Mouse (Mus musculus) ovary, adult 18-20 months (tissue): ENCODE data around the gene Scrn1.

ENCODE experiments used
- DNase-seq: peaks from one replicate; pipeline ENCODE4 v3.0.0; 2022; ENCODE audit warnings: low spot score, mixed read lengths

Scrn1 gene

GRCm38 (mm10) chr6:54565012-54565411 lies 1.3 kb downstream of the Scrn1 start:
- DNase-seq, result no peak

DNA sequence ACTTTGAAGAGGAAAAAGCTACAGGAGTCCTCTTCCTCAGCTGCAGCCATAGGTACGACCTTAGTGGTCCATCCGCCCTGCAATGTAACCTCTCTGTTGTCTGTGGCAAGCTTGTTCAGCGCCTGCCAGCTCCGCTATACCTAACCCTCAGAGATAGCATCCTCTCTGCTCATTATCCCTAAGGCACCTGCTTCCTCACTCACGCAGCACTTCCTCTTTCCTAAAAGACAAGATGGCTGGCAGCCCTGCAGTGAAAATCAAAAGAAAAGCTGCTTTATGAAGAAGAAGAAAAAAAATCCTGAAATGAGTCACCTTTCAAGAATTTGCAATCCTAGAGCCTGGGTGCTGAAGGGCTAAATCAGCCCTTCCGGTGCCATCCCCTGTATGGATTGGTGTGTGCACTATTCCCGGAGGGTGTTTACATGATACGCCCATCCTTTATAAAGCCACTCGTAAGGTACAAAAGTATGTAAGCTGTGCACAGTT lies 1.7 kb downstream of the Scrn1 start:
- DNase-seq, result no peak

DNA sequence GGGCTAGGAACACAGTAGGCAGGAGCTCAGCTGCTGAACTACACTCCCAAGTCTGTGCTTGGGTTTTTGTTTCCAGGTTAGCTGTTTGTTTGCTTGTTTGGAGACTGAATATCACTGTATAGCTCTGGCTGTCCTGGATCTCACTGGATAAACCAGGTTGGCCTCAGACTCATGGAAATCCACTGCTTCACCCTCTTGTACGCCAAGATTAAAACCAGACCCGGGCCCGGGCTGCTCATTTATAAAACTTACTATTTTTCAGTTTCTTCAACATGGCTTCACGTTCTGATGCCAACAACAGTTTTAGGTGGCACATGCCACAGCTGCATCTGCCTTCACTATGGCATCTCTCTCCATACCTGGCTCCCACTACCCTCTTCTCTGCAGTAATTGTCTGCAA lies 2.7 kb downstream of the Scrn1 start:
- no peak for DNase-seq

DNA sequence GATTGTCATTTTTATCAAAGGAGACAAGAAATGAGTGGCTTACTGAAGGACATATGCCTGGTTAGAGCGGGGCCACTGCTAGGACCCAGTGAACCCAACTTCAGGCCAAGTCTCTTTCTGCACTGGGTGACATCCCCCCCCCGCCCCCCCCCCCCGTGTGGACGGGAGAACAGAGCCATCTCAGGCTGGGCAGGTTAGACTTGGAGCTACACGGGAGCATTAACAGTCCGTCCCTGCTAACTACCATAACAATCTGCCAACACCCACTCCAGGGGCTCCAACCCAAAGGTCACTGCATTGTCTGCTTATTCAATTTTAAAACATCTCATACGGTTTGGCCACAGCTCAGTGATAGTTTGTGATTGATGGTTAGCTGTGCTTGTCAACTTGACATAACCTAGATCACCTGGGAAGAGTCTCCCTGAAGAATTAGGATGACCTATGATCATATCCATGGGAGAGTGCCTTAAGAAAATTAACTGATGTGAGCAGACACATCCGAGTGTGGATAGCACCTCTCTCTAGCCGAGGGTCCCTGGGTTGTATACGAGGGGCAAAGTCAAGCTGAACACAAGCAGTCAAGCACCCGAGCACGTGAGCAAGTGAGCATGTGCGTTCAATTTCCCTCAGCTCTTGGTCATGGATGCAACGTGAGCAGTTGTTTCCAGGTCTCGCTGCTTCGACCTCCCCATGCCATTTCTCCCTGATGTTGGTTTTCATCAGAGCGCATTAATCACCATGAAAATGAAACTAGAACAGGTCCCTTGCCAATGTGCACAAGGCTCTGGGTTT lies 4.1 kb downstream of the Scrn1 start:
- DNase-seq, result no peak

GRCm38 (mm10) chr6:54558466-54558865 lies 7.8 kb downstream of the Scrn1 start:
- DNase-seq, result no peak

DNA sequence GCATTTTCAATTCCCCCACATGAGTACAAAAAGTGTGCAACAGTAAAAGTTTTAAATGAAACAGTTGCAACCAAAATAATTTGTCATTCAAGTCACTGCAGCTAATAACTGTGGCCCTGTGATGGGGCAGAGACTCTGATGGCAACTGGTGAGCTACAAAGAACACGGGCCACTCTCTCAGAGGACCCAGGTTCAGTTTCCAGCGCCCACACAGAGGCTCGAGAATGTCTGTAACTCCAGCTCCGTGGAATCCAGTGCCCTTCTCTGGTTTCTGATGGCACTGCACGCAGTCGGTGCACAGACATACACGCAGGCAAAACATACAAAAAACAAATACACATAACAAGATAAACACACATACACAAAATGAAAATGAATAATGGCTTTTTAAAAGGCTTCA lies 8.6 kb downstream of the Scrn1 start:
- no peak for DNase-seq

DNA sequence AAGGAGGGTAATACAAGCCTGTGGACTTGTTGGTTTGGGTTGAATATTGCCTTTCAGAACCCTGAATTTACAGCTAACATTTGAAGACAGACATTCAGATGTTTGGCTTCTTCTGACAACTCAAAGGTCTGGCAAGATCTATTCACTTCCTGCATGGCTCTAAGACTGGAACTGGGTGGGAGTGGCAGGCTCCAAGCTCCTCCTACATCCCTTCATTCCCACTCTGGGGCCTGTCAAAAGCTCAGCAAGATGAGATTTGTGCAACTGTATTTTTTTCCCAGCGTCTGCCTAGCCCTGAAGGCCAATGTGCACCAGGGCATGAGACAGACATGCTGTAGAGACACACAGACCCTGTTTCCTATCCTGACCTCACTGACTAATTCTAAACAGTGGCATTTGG lies 10.5 kb downstream of the Scrn1 start:
- DNase-seq, result no peak

GRCm38 (mm10) chr6:54554341-54555110 lies 11.8 kb downstream of the Scrn1 start:
- DNase-seq, result peak; percentile 31

DNA sequence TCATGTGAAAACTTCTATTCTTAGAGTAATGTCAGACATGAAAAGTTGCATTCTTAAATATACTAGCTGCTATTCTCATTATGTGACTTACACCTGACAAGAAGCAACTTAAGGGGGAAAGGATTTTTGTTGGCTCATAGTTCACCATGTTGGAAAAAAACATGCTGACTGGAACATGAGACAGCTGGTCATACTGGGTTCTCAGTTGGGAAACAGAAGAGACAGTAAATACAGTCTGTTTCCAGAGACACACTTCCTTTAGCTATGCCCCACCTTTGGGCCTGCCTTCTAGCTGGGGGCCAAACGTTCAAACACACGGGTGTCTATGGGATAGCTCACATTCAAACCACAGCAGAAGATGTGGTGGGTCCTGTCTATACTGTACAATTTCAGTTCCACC lies 12.7 kb downstream of the Scrn1 start:
- no peak for DNase-seq

DNA sequence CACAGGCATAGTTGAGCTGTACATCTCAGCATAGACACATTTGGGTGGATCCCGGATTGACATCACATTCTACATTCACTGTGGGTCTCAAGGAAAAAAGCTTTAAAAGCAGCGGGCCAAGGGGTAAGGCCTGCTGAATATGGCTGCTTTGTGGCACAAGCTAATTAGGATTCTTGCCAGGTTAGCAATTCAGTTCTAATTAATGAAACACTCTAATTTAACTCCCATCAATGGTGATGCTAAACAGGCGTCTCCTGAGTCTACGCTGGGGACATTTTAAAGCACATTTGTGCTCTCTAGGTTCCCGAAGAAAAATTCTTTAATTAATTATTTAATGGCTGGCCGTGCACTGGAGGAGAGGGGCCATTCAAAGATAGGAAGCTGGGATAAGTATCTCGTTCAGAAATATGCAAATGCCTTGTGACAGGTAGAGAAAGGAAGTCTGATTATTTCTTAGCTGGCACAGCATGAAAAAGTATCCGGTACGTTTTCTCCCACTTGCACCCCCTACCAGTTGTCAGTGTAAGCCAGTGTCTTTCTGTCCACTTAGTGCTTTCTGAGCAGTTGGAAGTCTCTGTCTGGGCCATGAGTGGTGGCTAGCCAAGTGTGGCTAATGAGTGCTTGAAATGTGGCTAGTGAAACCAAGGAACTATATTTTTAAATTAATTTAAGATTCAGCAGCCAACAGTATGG lies 13.4 kb downstream of the Scrn1 start:
- no peak for DNase-seq

DNA sequence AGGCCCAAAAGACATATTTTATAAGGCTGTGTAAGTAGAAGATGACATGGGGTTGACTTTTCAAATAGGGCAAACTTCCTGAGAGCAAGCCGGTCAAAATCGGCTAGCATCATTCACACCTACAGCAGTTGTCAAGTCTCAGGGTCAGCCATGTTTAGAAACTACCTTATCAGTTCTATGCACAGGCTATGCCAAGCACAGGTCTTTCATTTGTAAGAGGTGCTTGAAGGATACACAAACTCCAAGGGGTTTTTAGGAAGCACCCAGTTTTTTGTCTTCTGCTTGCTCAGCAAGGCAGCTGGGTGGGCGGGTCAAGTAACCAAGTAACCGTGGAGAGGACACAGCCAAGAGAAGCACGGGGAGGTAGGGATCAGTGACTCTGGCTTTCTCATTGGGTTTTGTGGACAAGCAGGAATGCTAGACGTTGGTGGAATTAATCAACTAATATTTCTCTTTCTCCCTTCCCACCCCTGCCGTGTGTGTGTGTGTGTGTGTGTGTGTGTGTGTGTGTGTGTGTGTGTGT lies 15.4 kb downstream of the Scrn1 start:
- DNase-seq, result no peak

DNA sequence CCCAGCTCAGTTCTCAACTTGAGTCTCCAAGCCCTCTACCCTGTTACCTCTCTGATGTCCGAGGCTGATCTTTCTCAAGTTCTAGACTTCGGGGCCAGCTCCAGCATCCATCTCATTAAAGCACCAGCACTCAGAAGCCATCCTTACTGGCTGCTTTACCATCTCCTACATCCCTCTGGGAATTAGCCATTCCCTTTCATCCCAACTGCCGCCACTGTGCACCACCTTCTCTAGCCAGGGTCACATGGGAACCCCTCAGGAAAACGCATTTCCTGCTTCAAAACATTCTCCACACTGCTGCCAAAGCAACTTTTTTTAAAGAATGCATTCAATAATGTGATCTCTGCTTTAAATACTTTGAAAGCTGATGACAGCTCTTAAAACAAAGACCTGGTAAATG lies 17.0 kb downstream of the Scrn1 start:
- DNase-seq, result no peak

DNA sequence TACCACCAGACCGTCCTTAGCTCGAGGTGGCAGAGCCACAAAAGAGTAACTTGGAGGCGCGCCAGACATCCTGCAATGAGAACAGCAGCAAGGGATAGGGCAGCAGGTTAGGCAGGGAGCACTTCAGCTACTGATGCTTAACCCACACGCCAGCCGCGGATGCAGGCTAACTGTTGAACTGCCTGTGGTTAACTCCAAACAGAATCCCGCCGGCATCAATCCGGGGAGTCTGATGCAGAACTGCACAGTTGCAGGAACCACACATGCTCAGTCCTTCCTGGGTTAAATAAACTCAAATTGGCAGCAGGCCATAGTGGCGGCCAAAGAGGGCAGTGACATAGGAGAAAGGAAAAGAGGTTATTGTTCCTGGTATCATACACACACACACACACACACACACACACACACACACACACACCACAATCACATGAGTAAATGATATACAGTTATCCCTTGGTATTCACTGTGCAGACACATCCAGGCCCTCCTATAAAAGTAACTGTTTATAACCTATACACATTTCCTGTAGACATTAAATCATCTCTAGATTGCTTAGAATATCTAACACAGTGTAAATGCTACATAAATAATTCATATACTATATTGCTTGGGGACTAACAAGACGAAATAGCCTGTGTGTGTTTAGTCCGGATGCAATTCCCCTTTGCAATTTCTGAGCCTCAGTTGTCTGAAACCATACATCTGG lies 17.8 kb downstream of the Scrn1 start:
- DNase-seq, result no peak

DNA sequence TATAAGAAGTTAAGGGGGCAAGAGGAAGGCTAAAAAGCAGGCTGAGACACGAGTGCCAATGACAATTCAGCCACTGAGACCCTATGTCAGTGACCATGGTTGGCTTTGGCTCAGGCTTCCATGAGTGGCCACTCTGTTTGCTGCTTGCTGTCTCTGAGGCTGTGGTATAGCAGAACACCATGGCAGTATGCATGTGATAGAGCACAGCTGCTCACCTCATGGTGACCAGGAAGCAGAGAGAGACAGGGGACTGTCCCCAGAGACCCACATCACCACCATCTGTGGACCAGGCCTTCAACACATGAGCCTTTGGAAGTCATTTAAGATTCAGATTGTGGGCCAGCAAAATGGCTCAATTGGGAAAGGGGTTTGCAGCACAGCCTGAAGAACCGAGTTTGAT lies 22.6 kb downstream of the Scrn1 start:
- DNase-seq, result no peak

- no peak for DNase-seq
These were observed 23.5 kb downstream of the Scrn1 start for GRCm38 (mm10) chr6:54542836-54543235.

GRCm38 (mm10) chr6:54540252-54540887 lies 25.9 kb downstream of the Scrn1 start:
- DNase-seq, result peak; percentile 73

- no peak for DNase-seq
These were observed 26.9 kb downstream of the Scrn1 start for GRCm38 (mm10) chr6:54539396-54539795.

GRCm38 (mm10) chr6:54538773-54539173 lies 27.5 kb downstream of the Scrn1 start:
- DNase-seq, result no peak

GRCm38 (mm10) chr6:54537053-54537452 lies 29.2 kb downstream of the Scrn1 start:
- DNase-seq, result no peak

GRCm38 (mm10) chr6:54535485-54535884 lies 30.8 kb downstream of the Scrn1 start:
- no peak for DNase-seq

- DNase-seq, result no peak
These were observed 35.2 kb downstream of the Scrn1 start for GRCm38 (mm10) chr6:54531048-54531481.
